Mouse (Mus musculus) liver, embryonic 14.5 days (tissue): ENCODE results near the gene Kpna6. TPM values are rescaled to one million over a fixed set of nuclear protein-coding genes. Genes with fewer than 3 reads are reported as not detected.

ENCODE experiments used
- ATAC-seq: fragments of 200-750 bp; cut with Nextera tagmentation; 2 replicates; pipeline ENCODE4 v1.8.0; 2017; ENCODE audit warnings: moderate number of reproducible peaks, mild to moderate bottlenecking, moderate library complexity; ENCODE audit not compliant: insufficient read depth
- DNase-seq, 3 experiments: peaks; one replicate each; pipeline ENCODE4 v3.0.0-alpha.2; 2012 to 2013; ENCODE audit warnings: low read depth in 3 of 3, low spot score in 3 of 3
- H3K27ac ChIP-seq: fragments of 300-500 bp; sonication (generic); 2 replicates; pipeline ENCODE4 v1.5.1; 2014; ENCODE audit warnings: moderate library complexity, mild to moderate bottlenecking, control low read depth, inconsistent platforms
- H3K27me3 ChIP-seq: fragments of 300-500 bp; sonication (generic); 2 replicates; pipeline ENCODE4 v1.6.1; 2014; ENCODE audit warnings: mild to moderate bottlenecking, low read length, moderate library complexity; ENCODE audit not compliant: control insufficient read depth, insufficient read depth
- H3K36me3 ChIP-seq: fragments of 300-500 bp; sonication (generic); replicated peaks from 2 replicates; pipeline ENCODE4 v1.6.1; 2014; ENCODE audit warnings: low read depth; ENCODE audit not compliant: control insufficient read depth, insufficient read depth
- H3K4me1 ChIP-seq, 2 experiments: fragments of 200-500 bp in 1 of 2; fragments of 300-500 bp in 1 of 2; sonication (generic) in 1 of 2; replicated peaks; 2 replicates each; pipeline ENCODE4 v1.6.1; 2012 to 2014; ENCODE audit warnings: antibody characterized with exemption in 1 of 2, inconsistent platforms in 1 of 2, low read length in 1 of 2; ENCODE audit not compliant: control insufficient read depth in 2 of 2, insufficient read depth in 2 of 2
- H3K4me2 ChIP-seq: fragments of 300-500 bp; sonication (generic); 2 replicates; pipeline ENCODE4 v1.6.1; 2014; ENCODE audit warnings: low read depth, mild to moderate bottlenecking, control low read depth, moderate library complexity
- H3K4me3 ChIP-seq, 2 experiments: fragments of 200-500 bp in 1 of 2; fragments of 300-500 bp in 1 of 2; sonication (generic) in 1 of 2; 2 replicates each; pipeline ENCODE4 v1.5.1; 2012 to 2014; ENCODE audit warnings: low read depth in 2 of 2, low read length in 2 of 2, mild to moderate bottlenecking in 2 of 2, control low read depth in 1 of 2, inconsistent platforms in 1 of 2, moderate library complexity in 1 of 2; ENCODE audit not compliant: insufficient read depth in 1 of 2
- H3K9ac ChIP-seq: fragments of 300-500 bp; sonication (generic); replicated peaks from 2 replicates; pipeline ENCODE4 v1.6.1; 2014; ENCODE audit warnings: mild to moderate bottlenecking, control low read depth, moderate library complexity
- H3K9me3 ChIP-seq: fragments of 300-500 bp; sonication (generic); 2 replicates; pipeline ENCODE4 v1.6.1; 2016; ENCODE audit warnings: low read length, mixed read lengths; ENCODE audit not compliant: control insufficient read depth
- CTCF ChIP-seq: IDR thresholded peaks from 2 replicates; pipeline ENCODE4 v1.5.1; 2016; ENCODE audit warnings: antibody characterized with exemption, low read depth, control low read depth
- EP300 ChIP-seq: IDR thresholded peaks from 2 replicates; pipeline ENCODE4 v1.6.1; 2016; ENCODE audit warnings: antibody characterized with exemption, low read depth
- WGBS: fragments of 180-500 bp; shearing (Covaris S2); extraction: QIAGEN DNeasy Blood & Tissue Kit; methylation state at CpG from one replicate; pipeline ENCODE4 v1.1.7; 2014; ENCODE audit not compliant: insufficient replicate concordance; 5-methylcytosine and 5-hydroxymethylcytosine counted together
- polyA plus RNA-seq, 2 experiments: library from polyadenylated mRNA; depleted of rRNA in 1 of 2; stranded (reverse) in 1 of 2; unstranded in 1 of 2; fragments of >200 nt; fragmentation: Nextera tagmentation in 1 of 2; extraction: Ambion mirVana in 1 of 2; gene quantifications; 2 replicates each; pipeline versions ENCODE4 v1.2.1 to v1.2.3; 2012 to 2014

Kpna6 gene
- polyA plus RNA-seq, 2 experiments: 5.4 to 10.1 TPM

DNA sequence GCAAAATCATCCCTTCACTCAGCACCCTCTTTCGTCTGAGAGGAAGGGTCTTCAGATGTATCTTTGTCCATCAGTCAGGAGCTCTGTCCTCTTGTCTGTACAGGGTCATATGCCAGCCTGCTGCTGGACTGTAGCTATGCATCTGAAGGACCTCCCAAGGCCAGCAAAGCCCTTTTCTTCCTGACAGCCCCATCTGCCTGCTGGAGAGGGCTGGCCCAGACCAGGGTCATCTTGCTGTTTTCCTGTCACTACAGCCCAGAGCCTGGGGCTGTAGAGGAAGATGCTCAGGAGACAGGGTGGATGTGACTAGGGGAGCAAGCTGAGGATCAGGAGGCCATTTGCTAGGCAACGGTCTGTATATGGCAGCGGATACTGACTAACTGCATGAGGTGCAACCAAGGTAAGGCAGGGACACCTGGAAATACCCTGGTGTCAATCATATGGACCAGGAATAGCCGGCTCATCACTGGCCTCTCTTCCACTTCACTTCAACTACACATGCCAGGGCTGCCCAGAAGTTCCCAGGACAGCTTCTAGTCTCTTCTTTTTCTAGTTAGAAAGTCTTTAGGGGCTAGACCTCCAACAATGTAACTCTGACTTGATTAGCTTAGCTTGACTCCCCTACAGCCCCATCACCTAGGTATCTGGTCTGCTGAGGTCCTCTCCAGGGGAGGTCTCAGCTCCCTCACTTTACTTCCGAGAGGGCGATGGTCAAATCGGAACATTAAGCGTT lies 49.6 kb downstream of the Kpna6 start:
- Histone ChIP-seq H3K27ac (peak overlapping the region; percentile 79; the same call in 1 of the 2 replicates), H3K4me1 (peaks cover 25 to 30% of the 10 kb centered on the region in 2 experiments), H3K9me3 (no peaks in the 10 kb centered on the region), H3K27me3 (no peaks in the 10 kb centered on the region), H3K4me2 (peak overlapping the region; percentile 97), H3K9ac (peak overlapping the region; percentile 87), H3K36me3 (peaks cover 13% of the 10 kb centered on the region), H3K4me3 (peak overlapping the region; percentile 74 to 77)
- TF ChIP-seq CTCF (no peak), EP300 (no peak)
- ATAC-seq: no peak
- whole genome bisulfite sequencing: 28% methylated on average over 8 of the region's 8 CpGs
- DNase-seq: no peak

DNA sequence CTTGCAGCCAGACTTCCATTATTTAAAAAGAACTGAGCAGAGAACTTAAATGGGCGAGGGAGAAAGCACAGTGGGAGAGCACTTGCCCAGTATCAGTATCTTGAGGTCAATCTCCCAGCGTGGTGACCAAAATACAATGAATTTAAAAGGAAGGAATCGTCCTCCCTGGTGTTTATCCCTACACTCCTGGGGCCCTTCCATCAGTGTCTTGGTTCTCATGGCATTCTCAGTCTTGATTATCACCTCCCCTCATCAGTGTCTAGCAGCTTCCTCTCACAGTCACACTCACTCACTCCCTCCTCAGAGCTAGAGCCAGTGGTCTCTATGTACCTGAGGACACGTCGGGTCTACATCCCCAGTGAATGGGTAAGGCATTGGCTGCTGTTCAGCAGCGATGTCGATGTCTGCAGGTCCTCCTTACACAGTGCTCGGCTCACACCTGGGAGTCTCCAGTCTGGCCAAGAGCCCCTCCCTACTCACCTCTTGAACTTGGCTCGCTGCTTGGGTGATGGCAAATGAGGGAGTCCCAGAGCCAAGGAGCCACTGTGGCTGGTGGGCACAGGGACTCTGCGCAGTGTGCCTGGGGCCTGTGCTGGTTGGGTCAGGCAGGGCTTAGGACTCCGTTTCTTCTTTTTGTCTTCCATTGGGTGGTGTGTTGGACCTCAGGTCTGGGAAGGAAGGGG lies 50.3 kb downstream of the Kpna6 start:
- H3K4me3 ChIP-seq: no peak overlapping the region
- TF ChIP-seq CTCF: no peak
- no peak for TF ChIP-seq EP300
- peak overlapping the region; percentile 97; the same call in 1 of the 2 replicates for H3K4me2 ChIP-seq
- 74% methylated on average over 11 of the region's 11 CpGs for WGBS
- ATAC-seq (no peak), DNase-seq (no peak)
- peaks cover 7% of the 10 kb centered on the region for H3K36me3 ChIP-seq
- H3K9ac ChIP-seq: no peak overlapping the region
- no peaks in the 10 kb centered on the region for H3K9me3 ChIP-seq
- no peaks in the 10 kb centered on the region for H3K27me3 ChIP-seq
- H3K27ac ChIP-seq: no peak overlapping the region
- peaks cover 25 to 30% of the 10 kb centered on the region in 2 experiments for H3K4me1 ChIP-seq

DNA sequence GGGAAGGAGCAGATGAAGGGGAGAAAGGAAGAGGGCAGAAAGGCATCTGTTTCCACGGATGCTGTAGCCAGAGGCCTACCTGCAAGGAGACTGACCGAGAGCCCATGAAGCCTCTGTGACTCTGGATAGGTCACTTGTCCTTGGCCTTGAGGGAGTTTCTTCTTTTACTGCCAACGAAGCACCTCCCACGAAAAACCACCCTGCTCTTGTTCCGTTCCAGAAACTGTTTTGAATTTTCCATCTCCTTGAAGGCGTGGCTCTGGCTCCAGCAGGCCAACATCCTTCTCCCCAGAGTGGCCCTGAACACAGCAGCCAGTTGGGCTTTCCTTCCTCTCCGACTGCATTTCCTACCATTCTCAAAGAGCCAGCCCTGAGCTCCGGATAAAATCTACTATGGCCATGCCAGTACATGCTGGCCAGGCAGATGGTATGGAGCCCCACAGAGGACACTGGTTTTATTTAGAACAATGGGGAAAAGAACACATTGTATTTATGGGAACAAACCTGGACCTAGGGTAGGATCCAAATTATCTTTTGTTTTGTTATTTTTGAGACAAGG lies 51.2 kb downstream of the Kpna6 start:
- TF ChIP-seq CTCF: no peak
- no peak for TF ChIP-seq EP300
- no peak overlapping the region for H3K27ac ChIP-seq
- H3K9ac ChIP-seq: no peak overlapping the region
- no peaks in the 10 kb centered on the region for H3K27me3 ChIP-seq
- no peaks in the 10 kb centered on the region; the same call in 1 of the 2 replicates for H3K36me3 ChIP-seq
- DNase-seq: no peak
- H3K4me2 ChIP-seq: no peak overlapping the region
- WGBS: 71% methylated on average over 8 of the region's 8 CpGs
- ATAC-seq: no peak
- no peaks in the 10 kb centered on the region for H3K9me3 ChIP-seq
- peaks cover 25 to 30% of the 10 kb centered on the region in 2 experiments for H3K4me1 ChIP-seq
- H3K4me3 ChIP-seq: no peak overlapping the region

DNA sequence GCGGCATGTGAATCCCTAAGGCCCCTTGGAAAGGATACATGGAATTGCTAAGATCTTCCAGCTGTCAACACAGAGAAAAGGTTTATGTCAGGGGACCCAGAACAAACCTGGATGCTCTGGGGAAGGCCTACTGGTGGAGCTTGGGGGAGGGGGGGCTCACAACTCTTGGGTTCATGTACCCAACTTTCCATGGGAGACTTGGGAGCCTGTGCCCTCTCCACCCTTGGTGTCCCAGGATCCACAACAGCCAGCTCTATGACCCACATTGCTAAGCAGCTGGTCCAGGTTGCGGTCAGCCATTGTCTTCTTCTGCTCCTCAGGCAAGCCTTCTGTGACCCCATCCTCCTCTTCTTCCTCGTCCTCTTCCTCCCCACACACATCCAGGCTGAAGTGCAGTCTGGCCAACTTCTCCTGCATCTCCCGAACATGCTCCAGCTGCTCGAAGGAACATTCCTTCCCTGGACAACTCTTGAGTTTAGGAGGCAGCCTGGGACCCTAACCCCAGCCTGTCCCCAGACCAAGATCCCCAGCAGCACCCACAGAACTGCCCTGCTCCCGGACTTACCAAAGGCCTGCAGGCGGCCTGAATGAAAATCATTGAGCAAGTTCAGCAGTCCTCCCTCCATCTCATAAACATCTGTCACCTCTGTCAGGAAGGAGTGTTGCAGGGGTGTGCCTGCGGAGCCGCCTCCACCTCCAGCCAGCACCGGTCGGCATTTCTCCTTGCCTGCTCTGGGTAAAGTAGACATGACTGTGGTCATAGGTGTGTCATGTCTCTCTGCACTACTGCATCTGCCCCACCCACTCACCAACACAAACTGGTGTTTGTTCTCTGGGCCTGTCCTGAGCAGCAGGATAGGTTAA lies 51.9 kb downstream of the Kpna6 start:
- DNase-seq (no peak), ATAC-seq (no peak)
- WGBS: 80% methylated on average over 11 of the region's 11 CpGs
- Histone ChIP-seq H3K4me3 (no peak overlapping the region), H3K9ac (no peak overlapping the region), H3K9me3 (no peaks in the 10 kb centered on the region), H3K27ac (no peak overlapping the region), H3K27me3 (no peaks in the 10 kb centered on the region), H3K4me1 (peaks cover 25 to 29% of the 10 kb centered on the region in 2 experiments), H3K4me2 (no peak overlapping the region), H3K36me3 (no peaks in the 10 kb centered on the region; the same call in 1 of the 2 replicates)
- no peak for TF ChIP-seq CTCF
- no peak for TF ChIP-seq EP300
